Mouse (Mus musculus): ENCODE measurements around the gene Rcbtb2. TPM values are rescaled to one million over a fixed set of nuclear protein-coding genes. Genes with fewer than 3 reads are reported as not detected.
A peak's percentile ranks its signal among the peaks of the same experiment; 100 is the strongest.
"Not testable (repeated sequence)": the region's sequence is repeated elsewhere in the genome, so short reads cannot be mapped to it uniquely, and the experiment has no call there.

Rcbtb2 gene
- total RNA-seq (2021): 10 to 100 TPM; 49.9 to 64.4 TPM
- long read RNA-seq, experiment 1, transcript Rcbtb2-209 (15 exons, 3,531 nt): major isoform, 13 of 93 reads
- long read RNA-seq, experiment 1, transcript Rcbtb2-219 (16 exons, 3,622 nt): minor isoform, 5 of 93 reads
- long read RNA-seq, experiment 1, partial matches to known transcripts: 1 of 93 reads
- long read RNA-seq, experiment 1, other reads (novel, unspliced or antisense): 71 of 93 reads
- long read RNA-seq, experiment 2, transcript Rcbtb2-209 (15 exons, 3,531 nt): major isoform, 7 of 38 reads
- long read RNA-seq, experiment 2, partial matches to known transcripts: 19 of 38 reads
- long read RNA-seq, experiment 2, other reads (novel, unspliced or antisense): 4 of 38 reads

DNA sequence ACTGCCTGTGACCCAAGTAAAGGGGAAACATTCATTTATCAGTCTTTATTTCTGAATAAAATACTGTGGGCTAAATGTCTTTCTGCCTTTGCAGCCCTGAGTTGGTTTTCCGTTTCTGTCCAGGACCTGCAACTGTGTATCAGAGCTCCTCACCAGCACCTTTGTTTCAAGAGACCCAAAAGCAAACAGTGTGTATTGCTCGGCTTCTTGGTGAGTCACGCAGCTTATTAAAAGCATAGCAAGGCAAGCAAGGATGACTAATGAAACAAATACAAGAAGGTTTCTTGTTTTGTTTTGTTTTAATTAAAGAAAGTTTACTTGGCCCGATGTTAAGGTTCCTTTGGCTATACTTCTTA, at the start of gene Rcbtb2:
TSS of gene Rcbtb2 (plus strand) at position 115 of the 356 bp plus-strand sequence.
- DNase-seq: no peak

DNA sequence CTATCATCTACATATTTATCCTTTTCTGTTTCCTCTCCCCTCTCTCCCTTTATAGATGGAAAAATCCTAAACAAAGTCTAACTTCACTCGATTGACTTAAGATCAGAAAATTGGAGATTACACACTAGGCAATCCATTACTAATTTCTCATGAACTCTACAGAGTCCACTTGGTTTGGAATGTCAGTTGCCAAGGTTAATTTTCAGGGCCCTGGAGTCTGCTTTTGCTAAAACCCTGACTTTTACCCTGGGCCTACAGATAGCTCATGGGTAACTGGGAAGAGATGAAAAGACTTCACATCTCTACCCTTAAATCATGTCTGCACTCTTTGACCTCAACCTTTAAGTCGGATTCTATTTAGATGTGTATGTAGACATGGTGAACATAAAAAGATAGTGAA, 39.3 kb upstream of the Rcbtb2 start:
- no peak for DNase-seq

DNA sequence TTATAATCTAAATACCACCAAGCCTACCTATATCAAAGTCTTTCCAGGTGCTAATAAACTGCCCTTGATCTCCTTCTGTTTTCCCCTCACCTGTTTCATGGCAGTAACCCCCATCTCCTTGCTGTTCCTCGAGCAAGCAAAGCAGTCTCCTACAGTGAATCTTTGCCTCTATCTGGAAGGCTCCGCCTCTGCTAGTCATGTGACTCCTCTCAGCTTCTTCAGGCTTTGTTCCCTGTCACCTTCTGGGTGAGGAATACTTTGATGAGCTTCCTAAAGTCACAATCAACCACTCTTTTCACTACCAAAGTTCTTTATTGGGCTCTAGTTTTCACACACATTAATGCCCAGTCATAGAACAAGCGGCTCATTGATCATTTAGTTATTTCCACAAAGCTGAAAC, 36.4 kb upstream of the Rcbtb2 start:
- DNase-seq: no peak

DNA sequence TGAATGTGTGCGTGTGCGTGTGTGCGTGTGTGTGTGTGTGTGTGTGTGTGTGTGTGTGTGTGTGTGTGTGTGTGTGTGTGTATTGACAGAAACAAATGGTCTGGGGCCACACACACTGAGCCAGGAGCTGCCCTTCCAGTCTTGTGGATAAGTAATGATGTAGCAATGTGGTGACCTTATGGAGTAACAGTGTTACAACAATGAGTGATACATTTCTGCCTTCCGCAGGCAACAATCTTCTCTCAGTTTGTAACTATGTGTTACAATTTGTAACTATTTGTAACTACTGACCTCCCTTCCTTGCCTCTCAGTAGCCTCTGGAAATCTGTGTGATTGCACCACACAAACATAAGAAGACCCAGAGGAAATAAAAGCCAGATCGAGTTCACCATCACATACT, 35.6 kb upstream of the Rcbtb2 start:
- no peak for DNase-seq

DNA sequence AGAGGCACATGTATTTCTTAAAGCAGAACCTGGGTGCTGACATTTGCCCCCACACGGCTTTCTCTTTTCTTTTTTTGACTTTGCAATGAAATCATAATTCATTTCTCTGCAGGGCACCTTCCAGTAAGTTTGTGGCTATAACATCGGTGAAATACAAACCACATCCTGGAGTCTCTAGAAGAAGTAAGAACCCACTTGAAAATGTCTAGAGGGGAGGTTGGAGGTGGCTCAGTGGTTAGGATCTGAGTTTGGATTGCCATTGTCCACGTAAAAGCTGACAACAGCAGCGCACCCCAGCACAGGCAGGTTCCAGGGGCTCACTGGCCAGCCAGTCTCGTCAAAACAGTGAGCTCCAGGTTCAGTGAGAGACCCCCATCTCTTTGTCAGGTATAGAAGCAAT, 35.1 kb upstream of the Rcbtb2 start:
- DNase-seq: no peak

DNA sequence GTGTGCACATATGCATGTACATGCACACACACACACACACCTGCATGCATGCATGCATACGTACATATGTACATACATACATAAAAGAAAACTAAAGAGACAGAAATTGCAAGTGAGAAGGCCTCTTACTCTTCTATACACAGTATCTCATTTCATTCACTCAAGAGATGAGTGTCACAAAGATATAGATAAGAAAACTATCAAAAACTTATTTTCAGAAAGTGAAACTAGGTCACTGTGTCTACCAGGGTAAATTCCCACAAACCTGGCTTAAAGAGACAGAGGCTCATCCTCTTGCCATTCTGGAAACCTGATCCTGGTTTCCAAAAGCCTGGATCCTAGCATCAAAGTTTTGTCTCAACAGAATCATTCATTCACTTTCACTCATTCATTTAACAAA, 34.6 kb upstream of the Rcbtb2 start:
- no peak for DNase-seq

DNA sequence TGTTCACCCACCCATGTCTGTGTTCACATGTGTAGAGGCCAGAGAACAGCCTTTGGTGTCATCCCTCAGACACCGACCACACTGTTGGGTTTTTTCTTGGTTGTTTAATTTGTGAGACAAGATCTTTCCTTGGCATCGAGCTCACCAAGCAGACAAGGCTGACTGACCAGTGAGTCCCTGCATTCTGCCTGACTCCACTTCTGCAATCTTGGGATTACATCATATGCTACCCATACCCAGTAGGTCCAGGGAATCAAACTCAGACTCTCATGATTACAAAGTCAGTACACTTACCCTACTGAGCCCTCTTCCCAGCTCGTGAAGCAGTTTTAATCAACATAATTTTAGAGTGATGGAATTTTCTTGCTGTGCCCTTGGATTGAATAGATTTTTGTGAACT, 30.0 kb upstream of the Rcbtb2 start:
- DNase-seq: no peak

DNA sequence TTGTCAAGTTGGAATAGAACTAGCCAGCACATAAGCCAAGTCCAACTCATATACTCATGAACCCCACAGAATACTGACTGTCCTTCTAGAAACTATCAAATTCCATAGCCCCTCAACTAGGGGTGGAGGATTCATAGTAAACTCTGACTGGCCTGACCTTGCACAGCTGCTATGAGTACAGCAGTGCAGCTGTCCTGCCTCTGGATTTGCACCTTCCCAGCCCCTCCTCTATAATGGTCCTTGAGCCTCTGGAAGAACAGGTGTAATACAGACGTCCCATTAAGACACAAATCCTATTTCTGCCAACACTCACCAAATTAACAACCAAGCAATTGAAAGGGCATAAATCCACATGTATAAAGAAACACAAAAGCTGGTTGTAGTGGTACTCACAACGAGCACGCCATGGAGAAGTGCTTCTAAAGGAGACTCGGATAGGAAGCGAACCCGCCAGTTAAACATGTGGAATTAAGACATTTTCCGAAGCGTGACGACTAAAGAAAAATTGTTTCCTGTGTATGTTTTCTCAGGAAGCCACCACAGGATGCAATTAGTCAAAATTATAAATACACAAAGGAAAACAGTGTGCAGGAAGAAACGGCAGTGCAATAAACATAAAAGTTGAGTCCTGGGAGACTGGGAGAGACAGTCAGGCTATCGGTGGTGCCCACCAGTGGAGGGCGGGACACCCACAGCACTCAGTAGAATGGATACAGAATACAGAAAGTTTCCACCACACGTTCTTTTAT, 27.9 kb upstream of the Rcbtb2 start:
- DNase-seq: no peak

DNA sequence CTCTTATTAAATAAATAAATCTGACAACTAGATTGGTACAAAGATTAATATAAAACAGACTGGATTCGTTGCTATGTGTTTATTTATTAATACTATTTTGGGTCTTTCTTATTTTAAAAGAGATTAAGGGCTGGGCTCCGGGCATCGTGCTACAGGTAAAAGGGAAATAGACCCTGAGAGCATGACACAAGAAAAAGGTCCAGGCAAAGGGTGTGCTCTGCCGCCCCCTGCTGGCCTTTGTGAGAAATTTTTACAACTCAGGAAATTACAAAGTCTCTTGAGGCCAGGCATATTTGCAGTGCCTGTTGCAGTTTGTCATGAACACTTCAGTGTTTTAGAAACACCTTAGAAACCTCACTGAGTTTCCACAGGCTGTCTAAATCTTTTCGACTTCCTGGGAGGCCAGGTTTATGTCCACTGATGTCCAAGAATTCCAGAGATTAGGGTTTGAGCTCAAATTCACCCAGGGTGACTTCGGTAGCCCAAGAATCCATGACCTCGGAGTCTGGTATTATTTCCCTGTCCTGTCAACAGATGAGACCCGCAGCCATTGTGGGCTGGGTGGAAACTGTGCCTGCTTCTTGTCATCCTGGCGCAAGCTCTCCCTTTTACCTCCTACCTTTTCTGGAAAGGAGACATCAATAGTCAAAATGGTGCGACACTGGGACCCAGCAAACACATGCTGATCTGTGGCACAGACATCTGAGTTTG, 24.0 kb upstream of the Rcbtb2 start:
- peak; percentile 57 for DNase-seq

DNA sequence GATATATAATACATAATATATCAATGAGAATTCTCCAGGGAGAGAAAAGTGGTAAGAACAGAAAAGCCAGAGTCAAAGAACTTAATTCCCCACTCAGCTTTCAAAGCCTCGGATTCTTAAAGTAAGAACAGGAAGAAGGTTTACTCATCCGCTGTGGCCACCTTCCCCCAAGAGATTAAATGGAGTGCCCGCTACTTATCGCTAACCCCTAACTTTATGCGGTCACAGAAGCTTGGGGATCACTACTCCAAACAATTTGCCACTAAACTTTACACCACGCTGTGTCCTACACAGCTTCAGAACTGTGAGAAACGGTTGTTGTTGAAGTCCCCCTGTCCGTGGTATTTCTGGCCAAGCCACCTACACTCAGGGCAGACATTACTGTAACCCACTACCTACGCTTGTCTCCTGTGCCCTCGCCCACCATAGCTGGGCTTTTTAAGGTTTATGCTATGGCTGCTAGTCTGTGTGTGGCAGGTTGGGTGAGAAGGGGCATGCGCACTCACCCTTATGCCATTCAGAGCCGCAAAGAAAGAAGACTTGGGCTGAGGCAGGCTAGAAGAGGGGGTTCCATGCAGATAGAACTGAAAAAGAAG, 20.5 kb upstream of the Rcbtb2 start:
- no peak for DNase-seq

DNA sequence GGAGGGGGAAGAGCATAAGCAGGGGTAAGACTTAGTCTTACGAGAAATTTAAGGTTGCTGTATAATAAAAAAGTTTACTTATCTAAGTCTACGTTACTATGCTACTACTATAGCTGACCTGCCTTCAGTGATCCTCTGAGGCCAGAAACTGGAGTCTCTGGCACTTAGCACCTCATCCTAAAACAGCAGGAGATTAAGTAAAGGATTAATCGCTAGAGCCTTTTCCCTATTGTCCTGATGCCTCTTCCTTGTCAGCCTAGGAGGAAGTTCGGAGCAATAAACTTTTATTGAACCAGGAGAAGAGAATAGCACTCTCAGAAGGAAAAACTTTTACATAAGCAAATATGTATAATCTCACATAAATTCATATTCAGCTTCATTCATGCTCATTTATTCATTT, 19.9 kb upstream of the Rcbtb2 start:
- not testable (repeated sequence) for DNase-seq

DNA sequence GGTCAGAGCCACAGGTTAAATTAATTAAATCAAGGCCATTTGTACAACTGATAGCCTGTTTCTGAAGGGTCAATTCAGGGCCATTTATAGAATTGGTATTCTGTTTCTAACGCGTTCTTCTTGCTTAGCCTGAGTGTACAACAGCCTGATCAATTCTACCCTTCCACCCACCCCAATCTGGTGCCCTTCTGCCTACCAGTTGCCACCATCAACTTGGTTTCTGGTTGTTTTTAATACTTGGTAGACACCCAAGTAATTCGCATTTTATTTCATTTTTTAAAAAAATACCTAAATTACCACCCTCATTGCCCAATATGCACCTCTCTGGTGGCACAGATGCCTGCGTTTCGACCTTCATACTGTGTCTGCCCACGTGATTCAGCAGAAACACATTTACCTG, 17.9 kb upstream of the Rcbtb2 start:
- no peak for DNase-seq

DNA sequence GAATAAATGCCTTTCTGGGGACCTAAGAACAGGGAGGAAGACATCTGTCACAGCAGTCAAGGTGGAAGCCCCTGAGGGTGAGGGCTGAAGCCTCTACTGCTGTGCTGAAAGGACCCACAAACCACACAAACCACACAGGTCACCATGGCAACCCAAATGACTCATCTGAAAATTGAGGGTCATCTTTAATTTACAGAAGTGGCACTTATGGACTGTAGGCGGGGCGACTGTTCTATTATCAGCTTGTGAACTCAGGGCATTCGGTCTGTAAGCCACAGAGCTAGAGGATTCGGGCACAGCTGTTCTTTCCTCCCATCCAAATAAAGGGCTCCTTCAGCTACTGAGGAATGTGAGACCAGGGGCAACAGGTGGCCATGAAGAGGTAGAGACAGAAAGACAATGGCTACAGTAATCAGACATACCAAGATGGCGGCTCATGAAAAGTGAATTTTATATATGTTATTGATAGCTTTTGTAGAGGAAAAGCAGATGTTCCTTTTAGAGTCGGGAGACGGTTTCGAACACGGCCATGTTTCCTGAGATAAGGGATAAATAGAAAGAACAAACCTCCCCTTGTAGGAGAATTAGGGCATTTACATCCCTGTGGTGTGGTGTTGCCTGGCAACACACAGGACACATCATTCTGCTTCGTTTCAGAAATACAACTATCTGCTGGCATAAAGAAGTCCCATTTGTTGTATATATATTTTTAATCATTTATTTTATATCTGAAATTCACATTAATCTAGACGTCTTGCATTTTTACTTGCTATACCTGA, 17.2 kb upstream of the Rcbtb2 start:
- DNase-seq: no peak

DNA sequence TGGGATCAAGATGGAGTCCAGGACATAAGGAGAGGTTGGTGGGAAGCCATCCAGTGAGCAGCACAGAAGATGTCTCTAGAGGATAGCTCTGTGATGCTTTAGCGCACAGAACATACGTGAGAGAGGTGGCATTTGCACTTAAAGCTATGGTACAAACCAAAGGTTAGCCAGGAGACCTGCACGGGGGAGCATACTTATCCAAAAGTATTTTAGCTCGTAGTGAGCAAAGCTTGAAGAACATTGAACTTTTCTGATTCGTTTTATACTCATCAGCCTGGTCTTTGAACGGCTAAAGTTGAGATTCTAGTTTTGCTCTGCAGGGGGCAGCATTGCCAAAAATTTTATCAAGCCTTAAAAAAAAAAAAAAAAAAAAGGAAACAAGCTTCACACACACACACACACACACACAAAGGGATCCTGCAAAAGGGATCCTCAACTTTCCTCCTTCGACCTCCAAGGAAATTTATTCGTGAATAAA, 16.6 kb upstream of the Rcbtb2 start:
- DNase-seq: peak; percentile 67

DNA sequence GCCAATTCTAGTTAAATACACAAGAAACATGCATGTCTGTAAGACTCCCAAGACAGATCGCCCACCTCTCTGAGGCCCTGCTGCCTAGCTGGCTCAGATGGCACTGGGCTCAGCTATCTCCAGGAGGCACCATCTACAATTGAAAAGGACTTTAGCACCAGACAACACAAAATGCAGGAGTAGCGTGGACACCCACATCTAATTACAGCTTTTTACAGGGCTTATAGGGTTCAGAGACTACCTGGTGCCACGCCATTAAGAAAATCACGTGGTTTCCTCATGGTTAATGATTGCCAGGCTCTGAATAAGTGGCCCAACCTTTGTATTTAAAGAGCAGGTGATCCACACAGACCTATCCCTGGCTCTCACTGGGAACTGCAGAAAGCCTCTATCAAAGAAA, 15.9 kb upstream of the Rcbtb2 start:
- no peak for DNase-seq

DNA sequence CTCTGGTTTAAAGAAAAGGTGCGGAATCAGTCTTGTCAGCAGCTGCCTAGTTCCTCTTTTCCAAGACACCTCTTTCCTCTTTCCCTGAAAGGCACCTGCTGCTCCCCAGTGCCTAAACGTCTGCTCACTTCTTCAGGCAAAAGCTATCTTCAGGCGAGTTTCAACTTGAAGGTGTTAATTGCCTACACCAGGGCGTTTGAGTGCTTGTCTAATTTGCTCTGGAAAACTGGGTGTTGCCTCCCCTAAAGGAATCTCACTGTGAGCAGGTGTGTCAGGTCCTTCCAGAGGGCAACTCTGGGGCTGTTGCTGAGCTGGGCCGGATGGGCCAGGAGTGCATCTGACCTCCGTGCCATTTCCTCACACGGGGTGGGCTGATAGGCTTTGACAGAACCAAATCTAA, 15.5 kb upstream of the Rcbtb2 start:
- no peak for DNase-seq

DNA sequence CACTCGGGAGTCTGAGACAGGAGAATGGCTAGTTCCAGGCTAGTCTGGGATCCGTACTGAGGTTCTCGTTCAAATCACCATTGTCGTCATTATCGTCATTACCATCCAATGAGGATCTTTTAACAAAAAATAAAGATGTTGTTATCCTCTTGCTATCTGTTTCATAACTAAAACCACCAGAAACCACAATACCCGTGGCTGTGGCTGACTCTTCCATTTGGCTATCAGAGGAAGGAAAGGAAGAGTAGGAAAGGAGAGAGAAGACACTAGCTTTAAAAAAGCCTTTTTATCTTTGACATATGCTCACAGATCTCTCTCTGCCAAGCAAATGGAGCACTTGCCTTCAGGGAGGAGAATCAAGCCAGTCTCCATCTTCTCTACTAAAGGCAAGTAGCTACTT, 14.9 kb upstream of the Rcbtb2 start:
- DNase-seq: no peak

DNA sequence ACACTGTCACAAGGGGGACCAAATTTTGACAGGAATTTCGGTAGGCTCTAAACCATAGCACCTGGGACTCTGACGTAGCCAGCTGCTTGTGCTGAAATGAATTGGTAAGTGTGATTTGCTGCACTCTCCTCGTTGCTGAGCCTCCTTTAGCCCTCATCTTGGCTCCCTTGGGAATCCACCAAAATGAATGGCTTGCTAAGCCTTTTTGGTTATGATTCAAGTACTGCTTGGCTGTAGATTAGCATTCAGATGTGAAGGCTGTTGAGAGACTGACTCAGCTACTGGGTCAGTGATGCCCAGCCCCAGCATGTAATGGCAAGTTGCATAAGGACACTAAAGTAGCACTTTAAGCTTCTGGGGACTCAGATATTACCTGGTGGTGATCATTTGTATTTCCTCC, 12.2 kb upstream of the Rcbtb2 start:
- no peak for DNase-seq

DNA sequence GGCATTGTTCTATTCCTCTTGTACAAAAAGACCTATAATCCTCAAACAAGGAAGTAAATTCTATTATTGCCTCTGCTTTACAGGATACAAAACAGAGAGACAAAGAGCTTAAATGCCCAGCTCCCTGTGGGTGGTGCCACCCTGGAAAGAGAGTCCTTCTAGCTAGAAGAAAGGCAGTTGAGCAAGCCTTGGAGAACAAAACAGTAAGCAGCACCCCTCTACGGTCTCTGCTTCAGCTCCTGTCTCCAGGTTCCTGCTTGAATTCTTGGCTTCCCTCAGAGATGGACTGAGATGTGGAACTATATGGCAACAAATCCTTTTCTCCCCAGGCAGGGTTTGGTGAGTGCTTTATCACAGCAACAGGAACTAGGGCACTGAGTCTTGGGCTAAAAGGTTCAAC, 11.7 kb upstream of the Rcbtb2 start:
- no peak for DNase-seq

DNA sequence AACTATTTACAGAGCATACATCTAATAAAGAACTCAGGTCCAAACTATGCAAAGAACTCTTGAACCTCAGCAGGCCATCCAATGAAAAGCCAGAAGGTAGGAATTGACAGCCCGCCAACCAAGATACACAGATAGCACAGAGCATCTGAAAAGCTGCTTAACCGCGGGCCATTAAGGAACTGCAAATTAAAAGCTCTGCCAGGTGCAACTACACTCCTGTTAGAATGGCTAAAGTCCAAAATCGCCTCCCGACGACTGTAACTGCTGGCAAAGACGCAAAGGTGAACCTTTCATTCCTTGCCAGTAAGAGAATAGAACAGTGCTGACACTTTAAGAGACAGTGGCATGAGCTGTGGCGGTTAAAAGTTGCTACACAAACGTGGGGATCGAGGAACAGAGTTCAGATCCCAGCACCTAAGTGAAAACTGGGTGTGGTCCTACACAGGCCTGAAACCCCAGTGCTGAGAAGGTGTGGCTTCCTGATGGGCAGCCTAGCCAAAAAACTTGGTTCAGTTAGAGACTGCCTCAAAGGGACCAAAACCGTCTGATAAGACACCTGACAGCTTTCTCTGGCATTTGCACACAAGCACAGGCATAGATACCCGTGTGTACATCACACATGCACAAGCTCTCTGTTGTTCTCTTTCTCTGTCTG, 10.5 kb upstream of the Rcbtb2 start:
- DNase-seq: no peak

DNA sequence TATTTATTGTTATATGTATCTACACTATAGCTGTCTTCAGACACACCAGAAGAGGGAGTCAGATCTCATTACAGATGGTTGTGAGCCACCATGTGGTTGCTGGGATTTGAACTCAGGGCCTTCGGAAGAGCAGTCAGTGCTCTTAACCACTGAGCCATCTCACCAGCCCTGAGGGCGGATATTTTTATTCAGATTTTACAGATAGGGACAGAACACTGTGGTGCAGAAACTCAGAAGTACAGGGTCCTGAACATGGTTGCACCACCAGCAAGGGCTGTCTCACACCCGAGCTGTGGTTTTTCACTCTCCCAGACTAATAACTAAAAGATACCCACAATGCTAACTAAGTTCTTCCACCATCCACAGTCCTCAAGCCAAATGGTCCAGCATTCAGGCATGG, 7.9 kb upstream of the Rcbtb2 start:
- DNase-seq: not testable (repeated sequence)

DNA sequence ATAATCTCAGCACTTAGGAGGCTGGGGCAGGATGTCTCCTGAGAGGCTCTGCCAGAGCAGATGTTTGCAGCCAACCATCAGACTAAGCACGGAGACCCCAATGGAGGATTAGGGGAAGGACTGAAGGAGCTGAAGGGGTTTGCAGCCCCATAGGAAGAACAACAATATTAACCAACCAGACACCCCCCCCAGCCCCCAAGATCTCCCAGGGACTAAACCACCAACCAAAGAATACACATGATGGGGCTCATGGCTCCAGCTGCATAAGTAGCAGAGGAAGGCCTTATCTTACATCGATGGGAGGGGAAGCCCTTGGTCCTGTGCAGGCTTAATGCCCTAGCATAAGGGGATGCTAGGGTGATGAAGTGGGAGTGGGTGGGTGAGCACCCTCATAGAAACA, 6.5 kb upstream of the Rcbtb2 start:
- no peak for DNase-seq

Data from adrenal gland, postnatal 10 days (tissue).